Comparison of ENCODE assay signal across 10 mouse cellular contexts in the genomic region with DNA sequence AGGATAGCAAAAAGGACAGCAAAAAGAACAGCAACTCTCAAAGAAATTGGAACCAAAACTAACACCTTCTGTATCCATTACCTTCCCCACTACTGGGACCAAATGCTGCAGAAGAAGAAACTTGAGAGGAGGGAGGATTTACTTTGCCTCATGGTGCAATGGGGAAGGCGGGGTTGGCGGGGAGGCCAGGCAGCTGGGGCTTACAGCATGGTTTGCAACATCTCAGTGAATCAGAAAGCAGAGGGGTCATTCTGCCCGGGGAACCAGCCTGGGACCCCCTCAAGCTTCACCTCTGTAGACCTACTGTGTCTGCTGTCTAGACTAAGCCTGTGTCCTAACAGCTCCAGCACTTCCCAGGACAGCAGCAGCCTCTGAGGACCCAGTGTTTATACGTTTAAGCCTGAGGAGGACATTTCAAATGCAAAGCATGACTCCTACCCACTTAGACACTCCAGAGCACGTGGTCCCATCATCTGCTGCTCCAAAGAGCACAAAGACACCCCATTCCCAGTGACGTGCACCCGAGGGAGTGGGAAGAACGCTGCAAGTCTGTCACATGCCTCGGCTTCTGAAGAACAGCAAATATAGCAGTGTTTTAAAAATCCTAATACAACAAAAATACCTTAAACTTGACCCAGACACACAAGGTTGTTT. TPM values are rescaled to one million over a fixed set of nuclear protein-coding genes. Genes with fewer than 3 reads are reported as not detected.
DNase-seq lines count a peak whose midpoint lies in the region; ATAC-seq and TF ChIP-seq lines count a peak whose summit lies in the region.
"Had no signal": no experiment of that assay in that cellular context is flagged by ENCODE, and none has a peak within 500 bp of the region (broad histone marks: within the 10 kb centered on the region; RNA-seq: fewer than 3 reads in every experiment).

No protein-coding gene starts in this region.

- DNase-seq in lung, adult 18-20 months = no peak
- DNase-seq in gastrocnemius, adult 2 months = peak; percentile 85
- no peak for DNase-seq in limb, embryonic 11.5 days (ENCODE audit: low spot score)
- peak; percentile 44 for DNase-seq in right cerebral cortex, postnatal 25 days
- no peak for DNase-seq in c-Kit-positive CD71-positive TER-119-positive erythroid progenitor cells, embryonic 14.5 days (ENCODE audit: low spot score)
- no peak for DNase-seq in heart, adult 11 months
- DNase-seq in heart, postnatal 4 days = no peak

- TF ChIP-seq CTCF in gastrocnemius, adult 2 months (IDR thresholded peaks at IDR 0.05) = no peak

- no peak overlapping the region for H3K4me3 ChIP-seq in lung, embryonic 16.5 days (ENCODE audit: low read length)
- H3K4me3 ChIP-seq in gastrocnemius, adult 2 months = peak overlapping the region; percentile 42
- H3K4me3 ChIP-seq in limb, embryonic 11.5 days (ENCODE audit: low read depth, low read length) = no peak overlapping the region
- H3K4me3 ChIP-seq: heart, embryonic 13.5 days had no signal

- ATAC-seq in lung, embryonic 16.5 days (ENCODE audit: low read depth) = peak; percentile 66
- peak; percentile 47; the same call in 1 of the 2 replicates for ATAC-seq in limb, embryonic 11.5 days (ENCODE audit: insufficient number of reproducible peaks, low FRiP score, low TSS enrichment, low read depth)

- intact Hi-C loops in gastrocnemius, adult 2 months (cut with DNase I) = no loop called here

- no peak overlapping the region for H3K27ac ChIP-seq in lung, embryonic 16.5 days (ENCODE audit: low read length)
- peak overlapping the region; percentile 70 for H3K27ac ChIP-seq in gastrocnemius, adult 2 months
- H3K27ac ChIP-seq in limb, embryonic 11.5 days (replicated peaks; ENCODE audit: low read depth, low read length) = no peak overlapping the region
- H3K27ac ChIP-seq: heart, embryonic 13.5 days had no signal

- 18% methylated on average over 9 of the region's 9 CpGs for WGBS in lung, embryonic 16.5 days
- WGBS in limb, embryonic 11.5 days = 30% methylated on average over 9 of the region's 9 CpGs

- no peak overlapping the region for H3K4me2 ChIP-seq in lung, embryonic 16.5 days (ENCODE audit: low read depth, low read length)
- H3K4me2 ChIP-seq in limb, embryonic 11.5 days (ENCODE audit: low read depth, severe bottlenecking) = no peak overlapping the region
- H3K4me2 ChIP-seq: heart, embryonic 13.5 days had no signal

- no peaks in the 10 kb centered on the region for H3K27me3 ChIP-seq in lung, embryonic 16.5 days (ENCODE audit: control insufficient read depth, insufficient read depth, low read depth, low read length)
- H3K27me3 ChIP-seq in limb, embryonic 11.5 days (ENCODE audit: control insufficient read depth, insufficient read depth, low read length) = no peaks in the 10 kb centered on the region
- H3K27me3 ChIP-seq: heart, embryonic 13.5 days had no signal

- no peak overlapping the region for H3K9ac ChIP-seq in lung, embryonic 16.5 days (ENCODE audit: low read length)
- H3K9ac ChIP-seq in limb, embryonic 11.5 days (ENCODE audit: low read length) = no peak overlapping the region
- H3K9ac ChIP-seq: heart, embryonic 13.5 days had no signal

- H3K36me3 ChIP-seq in lung, embryonic 16.5 days (ENCODE audit: control insufficient read depth, insufficient read depth, low read length) = no peaks in the 10 kb centered on the region
- no peaks in the 10 kb centered on the region for H3K36me3 ChIP-seq in limb, embryonic 11.5 days (ENCODE audit: control insufficient read depth, insufficient read depth, low read length)
- H3K36me3 ChIP-seq: heart, embryonic 13.5 days had no signal

- no peaks in the 10 kb centered on the region for H3K9me3 ChIP-seq in lung, embryonic 16.5 days (ENCODE audit: control insufficient read depth, low read length)
- H3K9me3 ChIP-seq in limb, embryonic 11.5 days (ENCODE audit: control insufficient read depth, low read length) = no peaks in the 10 kb centered on the region
- H3K9me3 ChIP-seq: heart, embryonic 13.5 days had no signal

- H3K4me1 ChIP-seq in lung, embryonic 16.5 days (replicated peaks; ENCODE audit: control insufficient read depth, insufficient read depth, low read length) = no peaks in the 10 kb centered on the region
- H3K4me1 ChIP-seq in limb, embryonic 11.5 days (ENCODE audit: control insufficient read depth, insufficient read depth, low read length) = no peaks in the 10 kb centered on the region

RNA-seq across cellular contexts. Expression of gene Ifitm10, which starts 24.1 kb away (rescaled TPM):
- 5.6 and 7.5 TPM in 2 replicates for polyA plus RNA-seq in lung, embryonic 16.5 days (2015; fragmentation: Nextera tagmentation; extraction: Ambion mirVana)
- total RNA-seq in gastrocnemius, adult 2 months (2021) = 1 to 10 TPM; 3.0 to 4.1 TPM
- 0.27 and 0.72 TPM in 2 replicates for polyA plus RNA-seq in limb, embryonic 11.5 days (2014; fragmentation: Nextera tagmentation; extraction: Ambion mirVana)
- total RNA-seq in heart, postnatal 4 days (2021) = 1 to 10 TPM; 2.0 TPM

RNA-seq across cellular contexts. Expression of gene Gm49369, which starts 33.0 kb away (rescaled TPM):
- 2.5 and 3.2 TPM in 2 replicates for polyA plus RNA-seq in lung, embryonic 16.5 days (2015; fragmentation: Nextera tagmentation; extraction: Ambion mirVana)
- total RNA-seq in gastrocnemius, adult 2 months (2021) = 1 to 10 TPM; 1.5 to 1.8 TPM
- polyA plus RNA-seq in limb, embryonic 11.5 days (2014; fragmentation: Nextera tagmentation; extraction: Ambion mirVana) = 0.79 TPM in 1 of 2 replicates, not detected in the other
- 1 to 10 TPM in 1 of 2 experiments, under 1 TPM in 1; 0.43 to 1.7 TPM for total RNA-seq in heart, postnatal 4 days (2021)
- polyA plus RNA-seq: heart, embryonic 13.5 days had no signal

RNA-seq across cellular contexts. Expression of gene Ctsd, which starts 38.4 kb away (rescaled TPM):
- polyA plus RNA-seq in lung, embryonic 16.5 days (2015; fragmentation: Nextera tagmentation; extraction: Ambion mirVana) = 302 and 328 TPM in 2 replicates
- 100 to 1,000 TPM; 411 to 467 TPM for total RNA-seq in gastrocnemius, adult 2 months (2021)
- polyA plus RNA-seq in limb, embryonic 11.5 days (2014; fragmentation: Nextera tagmentation; extraction: Ambion mirVana) = 133 and 139 TPM in 2 replicates
- total RNA-seq in heart, postnatal 4 days (2021) = 100 to 1,000 TPM; 344 to 370 TPM

RNA-seq across cellular contexts. Expression of gene Krtap5-4, which starts 46.1 kb away (rescaled TPM):
- polyA plus RNA-seq in lung, embryonic 16.5 days (2015; fragmentation: Nextera tagmentation; extraction: Ambion mirVana) = not detected in 2 replicates
- total RNA-seq in gastrocnemius, adult 2 months (2021) = not detected
- not detected in 2 replicates for polyA plus RNA-seq in limb, embryonic 11.5 days (2014; fragmentation: Nextera tagmentation; extraction: Ambion mirVana)
- total RNA-seq in heart, postnatal 4 days (2021) = not detected
- polyA plus RNA-seq: heart, embryonic 13.5 days; neural tube, embryonic 14.5 days had no signal

RNA-seq across cellular contexts. Expression of gene Krtap5-1, which starts 52.5 kb away (rescaled TPM):
- polyA plus RNA-seq in lung, embryonic 16.5 days (2015; fragmentation: Nextera tagmentation; extraction: Ambion mirVana) = not detected in 2 replicates
- not detected for total RNA-seq in gastrocnemius, adult 2 months (2021)
- not detected in 2 replicates for polyA plus RNA-seq in limb, embryonic 11.5 days (2014; fragmentation: Nextera tagmentation; extraction: Ambion mirVana)
- not detected for total RNA-seq in heart, postnatal 4 days (2021)
- polyA plus RNA-seq: heart, embryonic 13.5 days; neural tube, embryonic 14.5 days had no signal

Comparison
In these comparisons a context has a peak if more than half of its experiments do, and no peak if none do; other contexts are left out.
1. DNase-seq: peak in gastrocnemius, adult 2 months (single experiment) and right cerebral cortex, postnatal 25 days (single experiment); none in lung, adult 18-20 months (0 of 2), limb, embryonic 11.5 days (single experiment), c-Kit-positive CD71-positive TER-119-positive erythroid progenitor cells, embryonic 14.5 days (single experiment), heart, adult 11 months (single experiment) and heart, postnatal 4 days (single experiment).